Mouse (Mus musculus): ENCODE results near the gene Olfr975. TPM values are rescaled to one million over a fixed set of nuclear protein-coding genes. Genes with fewer than 3 reads are reported as not detected.
"Not testable (repeated sequence)": the region's sequence is repeated elsewhere in the genome, so short reads cannot be mapped to it uniquely, and the experiment has no call there.

The Olfr975 gene
- 0.07 TPM in 1 of 2 replicates, not detected in the other for polyA plus RNA-seq (2014; fragmentation: Nextera tagmentation; extraction: Ambion mirVana)

DNA sequence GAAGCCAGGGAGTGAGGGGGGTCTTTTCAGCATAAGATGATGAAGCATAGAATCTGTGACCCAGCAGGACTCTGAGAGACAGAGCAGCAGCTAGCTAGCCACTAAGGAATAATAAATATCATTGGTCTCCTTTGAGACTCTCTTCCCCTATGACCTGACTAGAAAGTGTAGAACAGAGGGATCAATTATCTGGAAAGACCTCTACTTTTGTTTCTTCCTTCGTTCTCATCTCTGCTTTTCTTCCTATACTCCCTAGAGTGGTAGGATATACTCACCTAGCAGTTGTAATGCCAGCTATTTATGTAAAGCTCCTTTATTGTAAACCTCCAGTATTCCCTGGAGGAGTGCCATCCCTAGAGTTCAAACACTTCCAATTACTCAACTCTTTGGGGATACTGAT is at the start of gene Olfr975:
TSS of gene Olfr975 (minus strand) at position 101 of the 400 bp plus-strand sequence.
- ATAC-seq (ENCODE audit: low FRiP score, low TSS enrichment): no peak

DNA sequence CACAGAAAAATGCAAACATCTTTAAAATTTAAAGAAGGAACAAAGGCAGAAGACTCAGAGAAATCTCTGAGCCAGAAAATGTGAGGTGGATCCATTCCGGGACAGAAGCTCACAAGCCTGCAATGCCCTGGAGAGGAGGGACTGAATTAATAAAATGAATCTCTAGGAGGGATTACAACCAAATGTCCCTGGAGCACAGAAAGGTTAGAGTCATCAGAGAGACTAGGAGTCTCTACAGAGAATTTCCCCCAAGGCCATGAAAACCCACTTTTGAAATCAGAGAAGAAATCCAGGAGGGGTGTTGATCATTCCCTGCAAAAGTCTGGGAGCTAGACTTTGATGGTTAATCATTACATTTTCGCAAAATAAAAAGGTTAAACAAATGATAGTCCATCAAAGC is 40.0 kb upstream of the Olfr975 start, which contains the start of gene Olfr978:
TSS of gene Olfr978 (plus strand) at position 301 of the 400 bp plus-strand sequence.
- H3K27me3 ChIP-seq (ENCODE audit: control insufficient read depth, insufficient read depth, low read length): no peaks in the 10 kb centered on the region
- no peak within 1 kb of the TSS for H3K27ac ChIP-seq (ENCODE audit: low read depth, low read length)
- H3K9ac ChIP-seq (ENCODE audit: low read depth, low read length): no peak within 1 kb of the TSS
- WGBS: 85% methylated on average over 2 of the region's 2 CpGs
- H3K9me3 ChIP-seq (ENCODE audit: control insufficient read depth, low read length): no peaks in the 10 kb centered on the region
- no peak within 1 kb of the TSS for H3K4me3 ChIP-seq (ENCODE audit: low read length)
- H3K4me1 ChIP-seq (ENCODE audit: control insufficient read depth, insufficient read depth, low read length): no peaks in the 10 kb centered on the region
- ATAC-seq (ENCODE audit: low FRiP score, low TSS enrichment): no peak
- H3K36me3 ChIP-seq (ENCODE audit: control insufficient read depth, insufficient read depth, low read length): no peaks in the 10 kb centered on the region
- no peak within 1 kb of the TSS for H3K4me2 ChIP-seq (replicated peaks; ENCODE audit: low read depth, low read length)

More for the DNA sequence above, at the start of gene Olfr975:
- 77% methylated on average over 1 of the region's 1 CpGs for WGBS
- H3K4me1 ChIP-seq (ENCODE audit: control insufficient read depth, insufficient read depth, low read length): no peaks in the 10 kb centered on the region
- no peaks in the 10 kb centered on the region for H3K9me3 ChIP-seq (ENCODE audit: control insufficient read depth, low read length)
- H3K4me2 ChIP-seq (replicated peaks; ENCODE audit: low read depth, low read length): no peak within 1 kb of the TSS
- H3K4me3 ChIP-seq (ENCODE audit: low read length): no peak within 1 kb of the TSS
- no peaks in the 10 kb centered on the region for H3K27me3 ChIP-seq (ENCODE audit: control insufficient read depth, insufficient read depth, low read length)
- no peaks in the 10 kb centered on the region for H3K36me3 ChIP-seq (ENCODE audit: control insufficient read depth, insufficient read depth, low read length)
- H3K9ac ChIP-seq (ENCODE audit: low read depth, low read length): no peak within 1 kb of the TSS
- H3K27ac ChIP-seq (ENCODE audit: low read depth, low read length): no peak within 1 kb of the TSS

DNA sequence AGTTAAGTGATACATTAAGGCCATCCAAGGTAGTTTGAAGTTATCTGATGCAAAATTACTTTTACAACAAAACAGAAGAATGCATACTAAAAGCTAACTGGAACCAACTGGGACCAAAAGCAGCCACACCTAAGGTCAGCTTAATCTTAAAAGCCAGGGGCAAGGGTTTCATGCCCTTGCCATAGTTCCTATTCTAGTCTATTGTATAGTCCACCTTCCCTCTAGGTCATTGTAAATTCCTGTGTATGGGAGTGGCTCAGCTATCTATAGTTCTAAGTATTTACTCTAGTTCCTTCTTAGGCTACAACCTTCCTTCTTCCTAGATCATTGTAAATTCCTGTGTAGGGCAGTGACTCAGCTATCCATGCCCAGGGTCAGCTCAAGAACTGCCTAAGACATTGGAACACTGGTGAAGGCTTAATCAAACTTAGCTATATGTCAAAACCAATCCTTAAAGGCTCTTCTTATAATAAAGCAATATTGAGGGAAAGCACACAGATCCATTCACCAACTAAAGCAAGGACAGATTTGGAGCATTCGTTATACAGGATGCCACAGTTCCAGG is 24.8 kb upstream of the Olfr975 start:
- H3K4me1 ChIP-seq (ENCODE audit: control insufficient read depth, insufficient read depth, low read length); H3K9me3 ChIP-seq (ENCODE audit: control insufficient read depth, low read length); H3K9ac ChIP-seq (ENCODE audit: low read depth, low read length); H3K27ac ChIP-seq (ENCODE audit: low read depth, low read length); ATAC-seq (ENCODE audit: low FRiP score, low TSS enrichment); H3K27me3 ChIP-seq (ENCODE audit: control insufficient read depth, insufficient read depth, low read length); H3K4me3 ChIP-seq (ENCODE audit: low read length); H3K4me2 ChIP-seq (replicated peaks; ENCODE audit: low read depth, low read length); H3K36me3 ChIP-seq (ENCODE audit: control insufficient read depth, insufficient read depth, low read length): not testable (repeated sequence)
- 89% methylated on average over 1 of the region's 1 CpGs for WGBS

DNA sequence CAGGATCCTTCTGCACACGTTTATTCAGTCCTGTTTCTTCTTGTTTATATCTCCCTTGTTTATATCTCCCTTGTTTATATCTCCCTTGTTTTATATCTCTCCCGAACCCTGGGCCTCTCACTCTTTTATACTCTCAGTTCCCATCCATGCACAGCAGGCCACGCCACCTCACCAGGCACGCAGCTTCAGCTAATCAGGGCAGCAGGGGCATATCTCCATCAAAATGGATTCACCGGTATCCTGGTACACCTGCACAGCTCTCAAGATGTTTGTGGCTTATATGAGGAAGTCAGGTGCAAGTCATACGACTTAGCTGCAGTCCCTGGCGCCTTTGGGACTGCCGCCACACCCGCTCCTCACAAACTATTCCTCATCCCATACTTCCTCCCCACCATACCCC is 9.2 kb upstream of the Olfr975 start, which contains the start of gene Olfr976:
TSS of gene Olfr976 (minus strand) at position 101 of the 400 bp plus-strand sequence.
- H3K27me3 ChIP-seq (ENCODE audit: control insufficient read depth, insufficient read depth, low read length); H3K36me3 ChIP-seq (ENCODE audit: control insufficient read depth, insufficient read depth, low read length); H3K27ac ChIP-seq (ENCODE audit: low read depth, low read length); ATAC-seq (ENCODE audit: low FRiP score, low TSS enrichment); H3K4me3 ChIP-seq (ENCODE audit: low read length); H3K4me1 ChIP-seq (ENCODE audit: control insufficient read depth, insufficient read depth, low read length); H3K9ac ChIP-seq (ENCODE audit: low read depth, low read length); H3K4me2 ChIP-seq (replicated peaks; ENCODE audit: low read depth, low read length); H3K9me3 ChIP-seq (ENCODE audit: control insufficient read depth, low read length): not testable (repeated sequence)
- 86% methylated on average over 5 of the region's 9 CpGs for WGBS

DNA sequence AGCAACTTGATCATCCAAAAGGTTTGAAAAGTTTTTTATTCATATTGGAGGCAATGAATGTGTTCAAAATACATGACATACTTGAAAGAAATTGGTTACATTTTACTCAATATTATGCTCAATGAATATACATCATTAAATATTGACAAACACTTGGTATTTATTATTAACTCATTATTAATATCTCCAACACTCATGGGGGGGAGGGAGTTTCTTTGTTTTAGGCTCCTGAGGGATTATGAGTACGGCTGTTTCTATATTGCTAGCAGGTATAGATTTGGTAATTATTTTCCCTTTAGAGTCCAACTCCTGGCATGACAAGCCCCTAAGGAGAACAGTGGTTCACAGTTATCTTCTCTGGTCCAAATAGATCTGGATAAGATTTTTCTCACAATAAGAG is 14.6 kb downstream of the Olfr975 start, which contains the start of gene Olfr974:
TSS of gene Olfr974 (plus strand) at position 301 of the 400 bp plus-strand sequence.
- H3K4me1 ChIP-seq (ENCODE audit: control insufficient read depth, insufficient read depth, low read length): no peaks in the 10 kb centered on the region
- H3K9ac ChIP-seq (ENCODE audit: low read depth, low read length): no peak within 1 kb of the TSS
- H3K9me3 ChIP-seq (ENCODE audit: control insufficient read depth, low read length): no peaks in the 10 kb centered on the region
- H3K36me3 ChIP-seq (ENCODE audit: control insufficient read depth, insufficient read depth, low read length): no peaks in the 10 kb centered on the region
- no peak within 1 kb of the TSS for H3K27ac ChIP-seq (ENCODE audit: low read depth, low read length)
- no peaks in the 10 kb centered on the region for H3K27me3 ChIP-seq (ENCODE audit: control insufficient read depth, insufficient read depth, low read length)
- WGBS: 100% methylated on average over 1 of the region's 1 CpGs
- H3K4me2 ChIP-seq (replicated peaks; ENCODE audit: low read depth, low read length): no peak within 1 kb of the TSS
- ATAC-seq (ENCODE audit: low FRiP score, low TSS enrichment): no peak
- no peak within 1 kb of the TSS for H3K4me3 ChIP-seq (ENCODE audit: low read length)

DNA sequence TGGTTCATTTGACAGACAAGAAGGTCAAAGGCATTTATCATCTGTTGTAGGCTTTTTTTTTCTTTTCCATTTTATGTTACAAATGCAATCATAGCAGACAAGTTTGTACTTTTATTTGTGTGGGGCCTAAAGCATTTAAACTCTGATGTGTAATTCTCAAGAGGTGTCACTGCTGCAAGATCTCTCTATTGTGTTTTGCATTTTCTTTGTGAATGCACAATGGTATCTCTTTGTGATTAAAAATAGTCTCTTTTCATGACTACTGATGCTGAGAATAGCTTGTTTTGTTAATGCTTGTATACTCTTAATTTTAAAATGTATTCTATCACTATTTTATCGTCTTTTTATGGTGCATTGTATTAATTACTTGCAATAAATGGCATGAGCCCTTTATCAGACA is 23.0 kb downstream of the Olfr975 start:
- H3K9me3 ChIP-seq (ENCODE audit: control insufficient read depth, low read length); H3K9ac ChIP-seq (ENCODE audit: low read depth, low read length); ATAC-seq (ENCODE audit: low FRiP score, low TSS enrichment); H3K27me3 ChIP-seq (ENCODE audit: control insufficient read depth, insufficient read depth, low read length); H3K4me2 ChIP-seq (replicated peaks; ENCODE audit: low read depth, low read length); H3K27ac ChIP-seq (ENCODE audit: low read depth, low read length); H3K36me3 ChIP-seq (ENCODE audit: control insufficient read depth, insufficient read depth, low read length); H3K4me3 ChIP-seq (ENCODE audit: low read length); H3K4me1 ChIP-seq (ENCODE audit: control insufficient read depth, insufficient read depth, low read length): not testable (repeated sequence)
- 82% methylated on average over 1 of the region's 1 CpGs for WGBS

DNA sequence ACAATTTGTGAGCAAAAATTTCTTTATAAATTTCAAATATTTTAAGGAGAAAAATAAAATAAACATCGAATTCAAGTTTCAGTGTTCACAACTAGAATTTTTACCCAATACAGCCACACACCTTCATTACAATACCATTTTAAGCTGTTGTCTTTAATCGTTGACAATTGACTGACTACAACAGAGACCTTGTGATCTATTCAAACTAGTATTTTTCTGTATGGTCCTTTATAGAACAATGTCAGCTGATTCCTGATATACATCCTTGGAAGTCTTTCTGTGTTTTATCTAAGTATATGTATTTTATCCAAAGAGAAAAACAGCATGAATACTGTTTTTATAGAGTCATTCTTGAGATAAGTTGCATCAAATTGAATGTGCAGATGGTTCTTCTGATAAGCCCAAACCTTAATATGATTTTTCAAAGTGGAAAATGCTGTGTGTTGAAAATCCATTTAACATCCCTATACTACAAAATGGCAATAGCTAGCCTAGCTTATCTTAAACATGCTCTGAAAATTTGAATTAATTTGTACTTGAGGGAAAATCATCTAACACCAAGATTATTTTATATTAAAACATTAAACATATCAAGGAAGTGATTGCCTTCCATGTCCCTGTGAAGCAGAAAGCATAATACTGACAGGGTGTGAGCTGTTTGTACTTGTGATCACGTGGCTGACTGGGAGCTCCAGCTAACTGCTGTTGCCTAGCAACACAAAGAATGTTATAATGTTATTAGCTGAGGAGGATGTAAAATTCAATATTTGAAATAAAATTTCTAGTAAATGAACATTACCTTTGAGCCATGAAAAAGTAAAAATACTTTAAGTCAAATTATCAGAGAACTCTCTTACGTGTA is 23.6 kb downstream of the Olfr975 start:
- H3K27ac ChIP-seq (ENCODE audit: low read depth, low read length); H3K9ac ChIP-seq (ENCODE audit: low read depth, low read length); H3K9me3 ChIP-seq (ENCODE audit: control insufficient read depth, low read length); H3K4me1 ChIP-seq (ENCODE audit: control insufficient read depth, insufficient read depth, low read length); ATAC-seq (ENCODE audit: low FRiP score, low TSS enrichment); H3K4me3 ChIP-seq (ENCODE audit: low read length); H3K36me3 ChIP-seq (ENCODE audit: control insufficient read depth, insufficient read depth, low read length); H3K4me2 ChIP-seq (replicated peaks; ENCODE audit: low read depth, low read length); H3K27me3 ChIP-seq (ENCODE audit: control insufficient read depth, insufficient read depth, low read length): not testable (repeated sequence)
- no CpG with 5 or more reads among the region's 4 CpGs for whole genome bisulfite sequencing

DNA sequence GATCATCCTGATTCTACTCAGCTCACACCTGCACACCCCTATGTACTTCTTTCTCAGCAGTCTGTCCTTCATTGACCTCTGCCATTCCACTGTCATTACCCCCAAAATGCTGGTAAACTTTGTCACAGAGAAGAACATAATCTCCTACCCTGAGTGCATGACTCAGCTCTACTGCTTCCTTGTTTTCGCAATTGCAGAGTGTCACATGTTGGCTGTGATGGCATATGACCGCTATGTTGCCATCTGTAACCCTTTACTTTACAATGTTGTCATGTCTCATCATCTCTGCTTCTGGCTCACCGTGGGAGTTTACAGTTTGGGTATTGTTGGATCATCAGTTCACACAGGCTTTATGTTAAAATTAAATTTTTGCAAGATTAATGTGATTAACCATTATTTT is 41.9 kb downstream of the Olfr975 start:
- no peak overlapping the region for H3K9ac ChIP-seq (ENCODE audit: low read depth, low read length)
- ATAC-seq (ENCODE audit: low FRiP score, low TSS enrichment): no peak
- H3K4me2 ChIP-seq (replicated peaks; ENCODE audit: low read depth, low read length): no peak overlapping the region
- no peaks in the 10 kb centered on the region for H3K36me3 ChIP-seq (ENCODE audit: control insufficient read depth, insufficient read depth, low read length)
- H3K9me3 ChIP-seq (ENCODE audit: control insufficient read depth, low read length): no peaks in the 10 kb centered on the region
- H3K4me1 ChIP-seq (ENCODE audit: control insufficient read depth, insufficient read depth, low read length): no peaks in the 10 kb centered on the region
- 86% methylated on average over 3 of the region's 3 CpGs for WGBS
- no peak overlapping the region for H3K4me3 ChIP-seq (ENCODE audit: low read length)
- H3K27ac ChIP-seq (ENCODE audit: low read depth, low read length): no peak overlapping the region
- no peaks in the 10 kb centered on the region for H3K27me3 ChIP-seq (ENCODE audit: control insufficient read depth, insufficient read depth, low read length)

DNA sequence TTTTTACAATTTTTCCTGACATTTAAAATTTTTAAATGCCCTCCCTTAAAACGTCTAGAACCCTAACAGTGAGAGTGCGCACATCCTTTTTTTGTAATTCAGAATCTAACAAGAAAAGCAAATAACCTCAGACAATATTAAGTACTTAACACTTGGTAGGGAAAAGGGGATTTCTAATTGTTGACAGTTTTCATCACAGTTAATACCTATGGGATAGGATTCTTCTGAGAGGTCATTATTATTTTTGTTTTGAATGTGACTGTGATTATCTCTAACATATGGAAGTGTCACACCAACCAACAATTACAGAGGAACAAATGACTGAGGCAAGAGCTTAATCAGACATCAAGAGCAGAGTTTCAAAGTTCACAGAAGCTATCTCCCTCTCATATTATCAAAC is 44.8 kb downstream of the Olfr975 start, which contains the start of gene Olfr229:
TSS of gene Olfr229 (plus strand) at position 301 of the 400 bp plus-strand sequence.
- H3K27ac ChIP-seq (ENCODE audit: low read depth, low read length): no peak within 1 kb of the TSS
- H3K9me3 ChIP-seq (ENCODE audit: control insufficient read depth, low read length): no peaks in the 10 kb centered on the region
- no peak within 1 kb of the TSS for H3K4me2 ChIP-seq (replicated peaks; ENCODE audit: low read depth, low read length)
- no peaks in the 10 kb centered on the region for H3K4me1 ChIP-seq (ENCODE audit: control insufficient read depth, insufficient read depth, low read length)
- H3K9ac ChIP-seq (ENCODE audit: low read depth, low read length): no peak within 1 kb of the TSS
- WGBS: 68% methylated on average over 2 of the region's 2 CpGs
- H3K27me3 ChIP-seq (ENCODE audit: control insufficient read depth, insufficient read depth, low read length): no peaks in the 10 kb centered on the region
- H3K36me3 ChIP-seq (ENCODE audit: control insufficient read depth, insufficient read depth, low read length): no peaks in the 10 kb centered on the region
- ATAC-seq (ENCODE audit: low FRiP score, low TSS enrichment): no peak
- no peak within 1 kb of the TSS for H3K4me3 ChIP-seq (ENCODE audit: low read length)

Measured in kidney, embryonic 14.5 days (tissue).